Mouse (Mus musculus) brain, embryonic 14.5 days (tissue): ENCODE results near the gene Napa. TPM values are rescaled to one million over a fixed set of nuclear protein-coding genes. Genes with fewer than 3 reads are reported as not detected.

Experiments used
- DNase-seq: peaks from one replicate; pipeline ENCODE4 v3.0.0-alpha.2; 2011; ENCODE audit warnings: low read depth
- CTCF ChIP-seq: fragments of 200-500 bp; IDR thresholded peaks from 2 replicates; pipeline ENCODE4 v1.5.1; 2012; ENCODE audit warnings: inconsistent platforms, mild to moderate bottlenecking, moderate library complexity, borderline replicate concordance; ENCODE audit not compliant: insufficient read depth, insufficient read length; ENCODE audit errors: extremely low read depth
- POLR2A ChIP-seq: fragments of 200-500 bp; IDR thresholded peaks from 2 replicates; pipeline ENCODE4 v1.6.1; 2012; ENCODE audit warnings: mild to moderate bottlenecking, inconsistent platforms, borderline replicate concordance; ENCODE audit not compliant: poor library complexity, insufficient read depth, insufficient read length, severe bottlenecking; ENCODE audit errors: extremely low read depth
- polyA plus RNA-seq: library from polyadenylated mRNA; depleted of rRNA; stranded (reverse); fragments of >200 nt; gene quantifications from 2 replicates; pipeline ENCODE4 v1.2.3, GENCODE M21; 2012; rRNA removed

Gene Napa
- polyA plus RNA-seq: 192 and 199 TPM in 2 replicates

DNA sequence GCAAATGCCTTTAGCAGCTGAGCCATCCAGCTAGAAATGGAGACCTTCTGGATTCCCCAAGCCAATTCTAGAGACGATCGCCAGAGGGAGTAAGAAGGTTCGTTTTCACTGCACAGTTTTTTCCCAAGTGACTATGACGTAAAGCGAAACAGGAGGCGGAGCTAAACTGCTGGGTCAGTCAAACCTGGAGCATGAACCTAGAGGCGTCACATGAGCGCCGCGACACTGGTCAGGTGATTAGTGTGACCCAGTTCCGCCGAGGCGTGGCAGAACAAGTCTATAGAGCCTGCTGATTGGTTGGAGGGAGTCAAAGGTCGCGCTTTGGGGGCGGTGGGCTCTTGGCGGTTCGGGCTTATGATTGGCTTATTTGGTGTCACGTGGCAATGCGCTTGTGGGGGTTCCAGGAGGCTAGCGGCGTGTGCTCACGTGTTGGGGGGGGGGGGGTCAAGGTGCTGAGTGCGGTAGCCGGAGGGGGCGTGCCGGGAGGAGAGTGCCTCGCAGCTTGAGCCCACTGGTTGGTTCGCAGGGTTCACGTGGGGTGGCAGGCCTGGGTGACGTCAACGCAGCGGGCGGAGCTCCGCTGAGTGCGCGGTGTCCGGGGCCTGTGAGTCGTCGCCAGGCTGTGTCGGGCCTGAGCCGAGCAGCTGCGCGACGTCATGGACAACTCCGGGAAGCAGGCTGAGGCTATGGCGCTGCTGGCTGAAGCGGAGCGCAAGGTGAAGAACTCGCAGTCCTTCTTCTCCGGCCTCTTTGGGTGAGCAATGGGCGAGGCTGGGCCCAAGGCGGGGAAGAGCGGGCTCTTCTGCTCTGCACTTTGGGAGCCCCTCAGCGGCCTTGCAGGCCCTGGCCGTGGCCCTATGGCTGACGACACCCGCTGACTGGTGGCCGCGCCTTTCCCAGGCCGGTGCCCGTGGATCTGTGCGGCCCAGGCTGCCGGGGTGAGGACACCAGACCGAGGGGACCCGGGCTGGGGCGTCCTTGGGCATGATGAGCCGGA lies at the start of gene Napa:
Gene Napa, plus strand, starts transcription at position 438 of the 997 bp plus-strand sequence.
- TF ChIP-seq POLR2A (peak; percentile 85), CTCF (peak; percentile 68; the same call in 1 of the 2 replicates)
- DNase-seq: peak; percentile 100

GRCm38 (mm10) chr7:16048675-16049575 lies 49.3 kb upstream of the Napa start:
- DNase-seq: peak; percentile 50

GRCm38 (mm10) chr7:16049576-16049915 lies 48.7 kb upstream of the Napa start:
- DNase-seq: no peak

More at GRCm38 (mm10) chr7:16048675-16049575, 49.3 kb upstream of the Napa start:
- TF ChIP-seq POLR2A: no peak
- no peak for TF ChIP-seq CTCF

DNA sequence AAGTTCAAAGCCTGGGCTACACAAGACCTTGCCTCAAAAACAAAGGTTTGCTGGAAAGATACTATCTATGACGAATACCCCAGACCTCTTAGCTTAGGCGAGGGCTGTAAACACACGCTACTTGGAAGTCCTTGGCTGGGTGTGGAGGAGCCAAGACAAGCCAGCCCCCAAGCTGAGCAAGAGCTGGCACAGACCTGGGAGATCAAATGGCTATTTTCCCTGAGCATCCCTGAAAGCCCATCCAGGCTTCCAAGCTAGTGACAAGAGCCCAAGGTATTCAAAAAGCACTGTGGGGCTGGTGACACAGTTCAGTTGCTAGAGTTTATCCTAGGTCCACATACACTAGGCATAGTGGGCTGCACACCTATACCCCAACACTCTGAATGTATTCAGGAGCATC lies 47.7 kb upstream of the Napa start:
- TF ChIP-seq POLR2A: no peak
- no peak for TF ChIP-seq CTCF
- no peak for DNase-seq

More at GRCm38 (mm10) chr7:16049576-16049915, 48.7 kb upstream of the Napa start:
- TF ChIP-seq CTCF (no peak), POLR2A (no peak)

DNA sequence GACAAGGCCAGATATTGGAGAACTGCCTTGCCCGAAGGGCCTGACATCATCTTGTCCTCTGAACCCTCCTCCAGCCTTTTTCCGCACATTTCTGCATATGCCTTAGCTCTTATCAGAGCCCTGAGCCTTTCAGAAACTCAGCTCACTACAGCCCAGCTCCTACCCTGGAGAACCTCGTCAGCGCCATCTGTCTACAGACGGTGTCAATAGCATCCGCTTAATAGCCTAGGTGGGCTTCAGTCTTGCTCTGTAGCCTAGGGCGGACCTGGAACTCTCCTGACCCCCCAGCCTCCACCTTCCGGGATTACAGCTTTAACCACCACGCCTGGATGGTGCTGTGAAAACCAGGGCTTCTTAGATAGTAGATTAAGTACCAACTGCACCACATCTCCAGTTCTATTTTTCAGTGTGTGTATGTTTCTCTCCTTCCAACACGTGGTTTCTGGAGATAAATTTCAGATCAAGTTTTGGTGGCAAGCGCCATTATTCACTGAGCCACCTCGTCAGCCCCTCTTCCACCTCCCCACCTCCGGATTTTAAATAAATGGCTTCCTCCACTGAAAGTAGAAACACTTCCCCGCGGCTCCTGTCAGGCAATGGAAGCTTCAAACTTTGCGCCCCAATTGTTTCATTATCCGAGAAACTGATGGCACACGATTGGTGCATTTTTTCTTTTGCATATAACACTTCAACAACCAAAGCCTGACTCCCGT lies 46.2 kb upstream of the Napa start:
- peak; percentile 82 for DNase-seq
- TF ChIP-seq CTCF (peak; percentile 76), POLR2A (no peak)

DNA sequence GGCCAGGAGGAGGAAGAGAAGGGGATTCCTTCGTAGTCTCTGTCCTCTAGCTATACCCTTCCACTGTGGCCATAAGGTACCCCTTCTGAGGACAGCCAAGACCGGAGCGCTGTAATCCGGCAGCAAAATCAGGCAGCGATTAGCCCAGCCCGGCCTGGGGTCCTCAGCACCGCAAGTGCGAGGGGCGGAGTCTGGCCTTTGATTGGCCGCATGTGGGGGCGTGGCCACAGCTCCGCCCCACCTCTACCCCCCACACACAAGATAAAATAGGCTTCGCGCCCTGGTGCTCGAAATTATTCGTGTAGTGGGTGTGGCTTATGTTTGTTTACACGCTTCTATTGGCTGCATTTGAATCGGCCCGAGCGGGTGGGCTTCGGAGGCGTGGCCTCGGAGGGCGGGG lies 45.6 kb upstream of the Napa start:
- TF ChIP-seq POLR2A (peak; percentile 33; the same call in 1 of the 2 replicates), CTCF (no peak)
- DNase-seq: peak; percentile 99

- DNase-seq: no peak
- TF ChIP-seq CTCF (no peak), POLR2A (no peak)
Observed at GRCm38 (mm10) chr7:16053105-16053504, 45.2 kb upstream of the Napa start.

- DNase-seq: no peak
- TF ChIP-seq CTCF: no peak
- TF ChIP-seq POLR2A: no peak
Observed at GRCm38 (mm10) chr7:16054966-16055365, 43.3 kb upstream of the Napa start.

- DNase-seq: no peak
- no peak for TF ChIP-seq POLR2A
- no peak for TF ChIP-seq CTCF
Observed at GRCm38 (mm10) chr7:16055665-16056064, 42.6 kb upstream of the Napa start.

DNA sequence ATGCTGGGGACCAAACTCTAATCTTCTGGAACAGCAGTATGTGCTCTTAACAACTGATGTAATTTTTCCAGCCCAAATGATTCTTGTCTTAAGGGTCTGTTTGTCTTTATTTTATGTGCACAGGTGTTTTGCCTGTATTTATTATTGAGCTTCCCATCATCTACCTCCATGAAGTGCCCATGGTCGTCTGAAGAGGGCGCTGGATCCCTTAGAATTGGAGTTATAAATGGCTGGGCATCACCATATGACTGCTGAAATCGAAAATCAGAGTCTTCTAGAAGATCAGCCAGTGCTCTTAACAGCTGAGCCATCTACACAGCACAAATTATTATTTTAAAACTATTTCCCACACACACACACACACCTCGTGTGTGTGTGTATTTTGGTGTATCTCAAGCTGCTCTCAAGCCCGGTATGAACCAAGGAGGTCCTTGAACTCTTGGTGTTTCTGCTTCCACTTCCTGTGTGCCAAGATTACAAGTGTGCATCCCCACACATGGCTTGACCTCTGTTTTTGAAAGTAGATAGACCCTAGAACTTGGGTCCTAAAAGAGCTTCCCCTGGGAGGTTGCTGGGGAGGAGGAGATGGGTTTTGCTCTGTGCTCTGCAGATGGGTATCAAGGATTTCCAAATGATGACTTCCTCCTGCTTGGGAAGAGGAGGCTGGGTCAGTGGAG lies 41.7 kb upstream of the Napa start:
- no peak for TF ChIP-seq POLR2A
- TF ChIP-seq CTCF: peak; percentile 45; the same call in 1 of the 2 replicates
- DNase-seq: peak; percentile 34
